Mouse (Mus musculus): ENCODE data around the gene Nr1d1. TPM values are rescaled to one million over a fixed set of nuclear protein-coding genes. Genes with fewer than 3 reads are reported as not detected.

The Nr1d1 gene
- polyA plus RNA-seq, 1 experiment from 2014 or later: 0.69 TPM

- Histone ChIP-seq H3K36me3 (replicated peaks; ENCODE audit: control insufficient read depth, insufficient read depth, low read depth, low read length) (peaks cover 6% of the 10 kb centered on the region), H3K9ac (replicated peaks; ENCODE audit: low read length) (no peak overlapping the region), H3K27me3 (ENCODE audit: control insufficient read depth, insufficient read depth, low read length) (no peaks in the 10 kb centered on the region), H3K9me3 (replicated peaks; ENCODE audit: control insufficient read depth, low read length) (no peaks in the 10 kb centered on the region), H3K4me3 (ENCODE audit: low read depth, low read length) (peak overlapping the region; percentile 97), H3K27ac (replicated peaks; ENCODE audit: low read depth, low read length) (no peak overlapping the region), H3K4me2 (ENCODE audit: low read depth, low read length) (peak overlapping the region; percentile 84), H3K4me1 (ENCODE audit: control insufficient read depth, insufficient read depth, low read length) (0 out of 2 replicates have a peak, but pooled peaks cover 2% of the 10 kb centered on the region)
- 62% methylated on average over 4 of the region's 4 CpGs for WGBS
- ATAC-seq (replicated peaks; ENCODE audit: insufficient number of reproducible peaks, low FRiP score, low TSS enrichment, low read depth) (no peak), DNase-seq (ENCODE audit: low spot score) (no peak)
Measured at GRCm38 (mm10) chr11:98797909-98798308, 22.8 kb upstream of the Nr1d1 start.

DNA sequence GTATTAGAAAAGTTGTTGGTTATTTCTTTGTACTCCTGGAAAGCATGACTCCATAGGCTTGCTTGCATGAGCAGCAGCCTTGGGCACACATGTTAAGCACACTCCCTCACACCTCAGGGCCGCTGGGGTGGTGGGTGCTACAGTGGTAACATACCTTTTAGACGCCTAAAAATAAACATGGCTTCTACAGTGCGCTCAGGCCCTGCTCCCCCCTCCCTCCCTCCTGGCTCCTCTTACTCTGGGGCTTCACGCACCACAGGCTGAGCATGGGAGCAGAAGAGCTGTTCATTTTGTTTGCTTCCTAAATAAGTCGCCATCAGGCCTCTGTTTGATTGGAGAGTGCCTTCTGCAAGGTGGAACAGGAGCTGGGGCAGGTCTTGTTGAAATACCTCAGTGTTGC lies 22.2 kb upstream of the Nr1d1 start:
- Histone ChIP-seq H3K4me2 (ENCODE audit: low read depth, low read length) (peak overlapping the region; percentile 84), H3K27me3 (ENCODE audit: control insufficient read depth, insufficient read depth, low read length) (no peaks in the 10 kb centered on the region), H3K36me3 (replicated peaks; ENCODE audit: control insufficient read depth, insufficient read depth, low read depth, low read length) (peaks cover 4% of the 10 kb centered on the region), H3K4me3 (ENCODE audit: low read depth, low read length) (peak overlapping the region; percentile 97), H3K27ac (replicated peaks; ENCODE audit: low read depth, low read length) (no peak overlapping the region), H3K4me1 (ENCODE audit: control insufficient read depth, insufficient read depth, low read length) (0 out of 2 replicates have a peak, but pooled peaks cover 2% of the 10 kb centered on the region), H3K9me3 (replicated peaks; ENCODE audit: control insufficient read depth, low read length) (no peaks in the 10 kb centered on the region), H3K9ac (replicated peaks; ENCODE audit: low read length) (peak overlapping the region; percentile 99)
- DNase-seq (ENCODE audit: low spot score): no peak
- ATAC-seq (replicated peaks; ENCODE audit: insufficient number of reproducible peaks, low FRiP score, low TSS enrichment, low read depth): no peak
- WGBS: 20% methylated on average over 5 of the region's 5 CpGs

- H3K36me3 ChIP-seq (replicated peaks; ENCODE audit: control insufficient read depth, insufficient read depth, low read depth, low read length): peaks cover 4% of the 10 kb centered on the region
- no peaks in the 10 kb centered on the region for H3K9me3 ChIP-seq (replicated peaks; ENCODE audit: control insufficient read depth, low read length)
- H3K4me3 ChIP-seq (ENCODE audit: low read depth, low read length): peak overlapping the region; percentile 97
- peak overlapping the region; percentile 84 for H3K4me2 ChIP-seq (ENCODE audit: low read depth, low read length)
- peak overlapping the region; percentile 100 for H3K27ac ChIP-seq (replicated peaks; ENCODE audit: low read depth, low read length)
- peak; percentile 84 for DNase-seq (ENCODE audit: low spot score)
- 4% methylated on average over 23 of the region's 23 CpGs for WGBS
- no peak for ATAC-seq (replicated peaks; ENCODE audit: insufficient number of reproducible peaks, low FRiP score, low TSS enrichment, low read depth)
- H3K27me3 ChIP-seq (ENCODE audit: control insufficient read depth, insufficient read depth, low read length): no peaks in the 10 kb centered on the region
- 0 out of 2 replicates have a peak, but pooled peaks cover 2% of the 10 kb centered on the region for H3K4me1 ChIP-seq (ENCODE audit: control insufficient read depth, insufficient read depth, low read length)
- H3K9ac ChIP-seq (replicated peaks; ENCODE audit: low read length): peak overlapping the region; percentile 99
Measured at GRCm38 (mm10) chr11:98796515-98797216, 21.5 kb upstream of the Nr1d1 start.

DNA sequence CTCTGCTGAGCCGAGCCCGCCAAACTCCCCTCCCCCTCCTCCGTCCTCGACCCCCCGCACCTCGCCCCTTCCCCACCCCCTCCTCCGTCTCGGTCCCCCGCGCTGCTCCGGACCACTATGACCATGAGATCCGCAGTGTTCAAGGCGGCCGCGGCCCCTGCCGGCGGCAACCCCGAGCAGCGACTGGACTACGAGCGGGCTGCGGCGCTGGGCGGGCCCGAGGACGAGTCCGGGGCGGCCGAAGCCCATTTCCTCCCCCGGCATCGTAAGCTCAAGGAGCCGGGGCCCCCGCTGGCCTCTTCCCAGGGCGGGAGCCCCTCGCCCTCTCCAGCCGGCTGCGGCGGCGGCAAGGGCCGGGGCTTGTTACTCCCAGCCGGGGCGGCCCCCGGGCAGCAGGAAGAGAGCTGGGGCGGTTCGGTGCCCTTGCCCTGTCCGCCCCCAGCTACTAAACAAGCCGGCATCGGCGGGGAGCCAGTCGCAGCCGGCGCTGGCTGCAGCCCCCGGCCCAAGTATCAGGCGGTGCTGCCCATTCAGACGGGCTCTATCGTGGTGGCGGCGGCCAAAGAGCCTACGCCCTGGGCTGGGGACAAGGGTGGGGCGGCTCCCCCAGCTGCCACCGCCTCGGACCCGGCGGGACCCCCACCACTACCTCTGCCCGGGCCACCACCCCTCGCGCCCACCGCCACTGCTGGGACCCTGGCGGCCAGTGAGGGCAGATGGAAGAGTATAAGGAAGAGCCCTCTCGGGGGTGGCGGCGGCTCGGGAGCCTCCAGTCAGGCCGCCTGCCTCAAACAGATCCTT lies 20.8 kb upstream of the Nr1d1 start:
- under 1% methylated on average over 65 of the region's 74 CpGs for WGBS
- Histone ChIP-seq H3K36me3 (replicated peaks; ENCODE audit: control insufficient read depth, insufficient read depth, low read depth, low read length) (peaks cover 4% of the 10 kb centered on the region), H3K4me2 (ENCODE audit: low read depth, low read length) (peak overlapping the region; percentile 84), H3K4me1 (ENCODE audit: control insufficient read depth, insufficient read depth, low read length) (0 out of 2 replicates have a peak, but pooled peaks cover 2% of the 10 kb centered on the region), H3K9ac (replicated peaks; ENCODE audit: low read length) (peak overlapping the region; percentile 99), H3K9me3 (replicated peaks; ENCODE audit: control insufficient read depth, low read length) (no peaks in the 10 kb centered on the region), H3K4me3 (ENCODE audit: low read depth, low read length) (peak overlapping the region; percentile 97), H3K27me3 (ENCODE audit: control insufficient read depth, insufficient read depth, low read length) (no peaks in the 10 kb centered on the region), H3K27ac (replicated peaks; ENCODE audit: low read depth, low read length) (peak overlapping the region; percentile 100)
- peak; percentile 66 for DNase-seq (ENCODE audit: low spot score)
- peak; percentile 45 for ATAC-seq (replicated peaks; ENCODE audit: insufficient number of reproducible peaks, low FRiP score, low TSS enrichment, low read depth)

DNA sequence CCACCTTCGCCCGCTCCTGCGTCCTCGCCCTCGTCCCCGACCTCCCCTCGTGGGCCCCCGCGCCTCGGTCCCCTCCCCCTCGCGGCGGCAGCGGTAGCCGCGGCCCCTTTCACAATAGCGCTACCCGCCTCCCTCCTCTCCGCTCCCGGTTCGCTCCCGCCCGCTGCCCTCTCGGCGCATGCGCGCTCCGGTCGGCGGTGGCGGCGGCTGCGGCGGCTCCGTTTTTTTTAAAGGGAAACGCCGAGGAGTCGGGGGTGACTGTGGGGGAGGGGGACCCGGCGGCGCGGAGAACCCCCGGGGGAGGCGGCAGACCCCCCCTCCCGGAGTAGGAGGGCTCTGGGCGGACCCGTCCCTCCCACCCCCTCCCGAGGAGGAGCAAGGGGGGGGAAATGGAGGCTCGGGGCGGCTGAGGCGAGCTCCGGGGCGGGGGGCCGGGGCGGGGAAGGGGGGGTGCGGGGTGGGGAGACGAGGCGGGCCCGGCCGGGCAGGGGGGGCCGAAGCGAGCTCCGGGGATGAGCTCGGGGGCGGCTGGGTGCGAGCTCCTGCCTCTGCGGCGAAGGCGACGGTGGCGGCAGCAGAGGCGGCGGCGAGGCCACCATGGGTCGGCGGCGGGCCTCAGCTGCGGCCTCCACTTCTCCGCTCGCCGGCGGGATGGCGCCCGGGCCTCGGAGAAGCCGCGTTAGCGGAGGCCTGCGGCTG lies 20.0 kb upstream of the Nr1d1 start, which contains the start of gene Msl1:
Gene Msl1, plus strand, starts transcription at position 502 of the 699 bp plus-strand sequence.
- Histone ChIP-seq H3K4me1 (ENCODE audit: control insufficient read depth, insufficient read depth, low read length) (0 out of 2 replicates have a peak, but pooled peaks cover 2% of the 10 kb centered on the region), H3K9me3 (replicated peaks; ENCODE audit: control insufficient read depth, low read length) (no peaks in the 10 kb centered on the region), H3K27ac (replicated peaks; ENCODE audit: low read depth, low read length) (peak within 1 kb of the TSS; percentile 100), H3K27me3 (ENCODE audit: control insufficient read depth, insufficient read depth, low read length) (no peaks in the 10 kb centered on the region), H3K4me2 (ENCODE audit: low read depth, low read length) (peak within 1 kb of the TSS; percentile 84), H3K36me3 (replicated peaks; ENCODE audit: control insufficient read depth, insufficient read depth, low read depth, low read length) (peaks cover 4% of the 10 kb centered on the region), H3K4me3 (ENCODE audit: low read depth, low read length) (peak within 1 kb of the TSS; percentile 97), H3K9ac (replicated peaks; ENCODE audit: low read length) (peak within 1 kb of the TSS; percentile 99)
- WGBS: under 1% methylated on average over 70 of the region's 89 CpGs
- ATAC-seq (replicated peaks; ENCODE audit: insufficient number of reproducible peaks, low FRiP score, low TSS enrichment, low read depth) (peak; percentile 60), DNase-seq (ENCODE audit: low spot score) (peak; percentile 88)

DNA sequence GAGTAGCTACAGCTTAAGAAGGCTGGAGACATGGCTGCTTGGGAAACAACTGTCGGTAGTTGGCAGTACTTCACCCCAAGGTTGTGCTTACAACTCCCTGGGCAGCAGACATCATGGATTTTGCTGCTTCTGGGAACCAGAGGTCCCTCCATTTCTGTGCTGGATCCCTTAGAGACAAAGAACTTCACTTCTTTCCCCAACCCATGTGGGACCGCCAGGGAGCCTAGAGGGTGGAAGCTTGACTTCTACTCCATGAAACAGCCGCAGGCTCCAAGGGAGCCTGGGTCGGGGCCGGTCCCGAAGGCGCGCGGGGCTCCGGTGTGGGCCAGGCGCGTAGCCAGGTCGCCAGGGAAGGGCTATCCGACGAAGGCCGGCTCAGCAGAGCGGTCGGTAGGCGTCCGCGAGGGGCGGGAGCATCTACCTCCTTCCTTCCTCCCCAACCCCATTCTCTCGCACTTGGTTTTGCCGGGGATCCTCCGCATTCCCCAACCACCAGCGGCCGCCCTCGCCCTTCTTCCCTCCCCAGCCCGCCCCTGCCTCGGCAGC lies 19.4 kb upstream of the Nr1d1 start:
- H3K4me2 ChIP-seq (ENCODE audit: low read depth, low read length): peak overlapping the region; percentile 84
- H3K4me3 ChIP-seq (ENCODE audit: low read depth, low read length): peak overlapping the region; percentile 97
- DNase-seq (ENCODE audit: low spot score) (peak; percentile 73), ATAC-seq (replicated peaks; ENCODE audit: insufficient number of reproducible peaks, low FRiP score, low TSS enrichment, low read depth) (peak; percentile 70)
- H3K27ac ChIP-seq (replicated peaks; ENCODE audit: low read depth, low read length): peak overlapping the region; percentile 100
- peaks cover 3% of the 10 kb centered on the region for H3K36me3 ChIP-seq (replicated peaks; ENCODE audit: control insufficient read depth, insufficient read depth, low read depth, low read length)
- H3K4me1 ChIP-seq (ENCODE audit: control insufficient read depth, insufficient read depth, low read length): 0 out of 2 replicates have a peak, but pooled peaks cover 2% of the 10 kb centered on the region
- under 1% methylated on average over 27 of the region's 30 CpGs for WGBS
- H3K9me3 ChIP-seq (replicated peaks; ENCODE audit: control insufficient read depth, low read length): no peaks in the 10 kb centered on the region
- peak overlapping the region; percentile 99 for H3K9ac ChIP-seq (replicated peaks; ENCODE audit: low read length)
- no peaks in the 10 kb centered on the region for H3K27me3 ChIP-seq (ENCODE audit: control insufficient read depth, insufficient read depth, low read length)

- H3K36me3 ChIP-seq (replicated peaks; ENCODE audit: control insufficient read depth, insufficient read depth, low read depth, low read length): no peaks in the 10 kb centered on the region
- no peaks in the 10 kb centered on the region for H3K27me3 ChIP-seq (ENCODE audit: control insufficient read depth, insufficient read depth, low read length)
- H3K4me2 ChIP-seq (ENCODE audit: low read depth, low read length): no peak overlapping the region
- H3K4me1 ChIP-seq (ENCODE audit: control insufficient read depth, insufficient read depth, low read length): 0 out of 2 replicates have a peak, but pooled peaks cover 2% of the 10 kb centered on the region
- no peak overlapping the region for H3K9ac ChIP-seq (replicated peaks; ENCODE audit: low read length)
- DNase-seq (ENCODE audit: low spot score) (no peak), ATAC-seq (replicated peaks; ENCODE audit: insufficient number of reproducible peaks, low FRiP score, low TSS enrichment, low read depth) (no peak)
- H3K4me3 ChIP-seq (ENCODE audit: low read depth, low read length): no peak overlapping the region
- 15% methylated on average over 4 of the region's 4 CpGs for WGBS
- H3K9me3 ChIP-seq (replicated peaks; ENCODE audit: control insufficient read depth, low read length): no peaks in the 10 kb centered on the region
- H3K27ac ChIP-seq (replicated peaks; ENCODE audit: low read depth, low read length): no peak overlapping the region
Measured at GRCm38 (mm10) chr11:98792081-98792480, 16.9 kb upstream of the Nr1d1 start.

Measured in embryonic facial prominence, embryonic 11.5 days (tissue).